In the genomic region with DNA sequence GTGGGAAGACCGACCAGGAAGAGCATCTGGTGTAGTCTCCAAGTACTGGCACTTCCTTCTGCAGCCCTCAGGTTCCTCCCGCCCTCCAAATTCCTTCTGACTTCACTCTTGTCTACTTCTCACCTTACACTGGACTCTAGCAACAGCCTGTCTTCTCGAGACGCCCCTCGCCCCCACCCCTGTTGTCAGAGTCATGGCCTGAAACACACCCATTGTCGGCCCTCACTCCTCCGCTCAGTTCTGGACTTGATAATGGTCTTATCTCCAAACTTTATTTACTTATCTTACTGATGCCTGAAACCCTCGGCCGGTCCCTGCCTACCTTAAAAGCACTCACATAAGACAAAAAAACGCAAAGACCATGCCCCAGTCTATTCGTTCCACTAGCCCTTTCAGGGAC, we compare ENCODE assay signal across 8 mouse cellular contexts. TPM values are rescaled to one million over a fixed set of nuclear protein-coding genes. Genes with fewer than 3 reads are reported as not detected.
DNase-seq lines count a peak whose midpoint lies in the region; ATAC-seq and TF ChIP-seq lines count a peak whose summit lies in the region.

No protein-coding gene starts in this region.

- peak; percentile 16 for DNase-seq in cerebellum, adult 11 months
- no peak for DNase-seq in cerebellum, postnatal 4 days (ENCODE audit: low spot score in 2 of 2)
- peak; percentile 41 for DNase-seq in 416B (ENCODE audit: low read depth)
- DNase-seq in liver, embryonic 14.5 days (ENCODE audit: low read depth in 3 of 3, low spot score in 3 of 3) = no peak
- DNase-seq in testis, postnatal 14 days (ENCODE audit: low spot score) = no peak
- DNase-seq in retina, embryonic 14.5 days (ENCODE audit: low spot score) = no peak
- DNase-seq in right cerebral cortex, postnatal 4 days = no peak

- peak overlapping the region; percentile 86 for H3K4me2 ChIP-seq in forebrain, embryonic 13.5 days
- H3K4me2 ChIP-seq in liver, embryonic 14.5 days (ENCODE audit: low read depth) = peak overlapping the region; percentile 62

- no peaks in the 10 kb centered on the region for H3K27me3 ChIP-seq in forebrain, embryonic 13.5 days
- H3K27me3 ChIP-seq in liver, embryonic 14.5 days (ENCODE audit: control insufficient read depth, insufficient read depth, low read length) = peaks cover 41% of the 10 kb centered on the region

- no peak for TF ChIP-seq EP300 in liver, embryonic 14.5 days (IDR thresholded peaks at IDR 0.05; ENCODE audit: low read depth)

- H3K9ac ChIP-seq in forebrain, embryonic 13.5 days = peak overlapping the region; percentile 98
- no peak overlapping the region for H3K9ac ChIP-seq in liver, embryonic 14.5 days (replicated peaks)

- no peak for ATAC-seq in forebrain, embryonic 13.5 days
- ATAC-seq in liver, embryonic 14.5 days (ENCODE audit: insufficient read depth) = no peak

- peaks cover 50% of the 10 kb centered on the region for H3K4me1 ChIP-seq in forebrain, embryonic 13.5 days
- 0 out of 4 replicates have a peak, but pooled peaks cover 0 to 4% of the 10 kb centered on the region in 2 experiments for H3K4me1 ChIP-seq in liver, embryonic 14.5 days (replicated peaks; ENCODE audit: control insufficient read depth in 2 of 2, insufficient read depth in 2 of 2, low read length in 1 of 2)

- H3K27ac ChIP-seq in forebrain, embryonic 13.5 days = 0 out of 2 replicates have a peak overlapping the region, but pooled peaks have one; percentile 95
- no peak overlapping the region for H3K27ac ChIP-seq in liver, embryonic 14.5 days

- H3K36me3 ChIP-seq in forebrain, embryonic 13.5 days (ENCODE audit: poor library complexity, severe bottlenecking) = no peaks in the 10 kb centered on the region
- no peaks in the 10 kb centered on the region for H3K36me3 ChIP-seq in liver, embryonic 14.5 days (replicated peaks; ENCODE audit: control insufficient read depth, insufficient read depth, low read depth)

- no peak for TF ChIP-seq CTCF in liver, embryonic 14.5 days (IDR thresholded peaks at IDR 0.05; ENCODE audit: low read depth)

- 14% methylated on average over 11 of the region's 11 CpGs for WGBS in forebrain, embryonic 13.5 days
- 27% methylated on average over 11 of the region's 11 CpGs for WGBS in liver, embryonic 14.5 days (ENCODE audit: insufficient replicate concordance)

- H3K9me3 ChIP-seq in forebrain, embryonic 13.5 days (replicated peaks) = no peaks in the 10 kb centered on the region
- no peaks in the 10 kb centered on the region for H3K9me3 ChIP-seq in liver, embryonic 14.5 days (ENCODE audit: control insufficient read depth, low read length)

- H3K4me3 ChIP-seq in forebrain, embryonic 13.5 days = peak overlapping the region; percentile 80
- 0 out of 4 replicates have a peak overlapping the region, but pooled peaks of 1 of the 2 experiments have one; percentile 53 for H3K4me3 ChIP-seq in liver, embryonic 14.5 days (ENCODE audit: insufficient read depth in 1 of 2, low read depth in 2 of 2, low read length in 2 of 2)

RNA-seq across cellular contexts. Expression of gene Nuak1, which starts 1.4 kb away (rescaled TPM):
- 5.3 and 7.4 TPM in 2 replicates for polyA plus RNA-seq in forebrain, embryonic 13.5 days (2015; fragmentation: Nextera tagmentation; extraction: Ambion mirVana)
- polyA plus RNA-seq in liver, embryonic 14.5 days (2012; rRNA removed) = 0.34 and 0.42 TPM in 2 replicates
- polyA plus RNA-seq in liver, embryonic 14.5 days (2014; fragmentation: Nextera tagmentation; extraction: Ambion mirVana) = 0.03 and 0.13 TPM in 2 replicates

Comparison
In these comparisons a context has a peak if more than half of its experiments do, and no peak if none do; other contexts are left out.
1. DNase-seq: peak in cerebellum, adult 11 months (single experiment) and 416B (single experiment); none in cerebellum, postnatal 4 days (0 of 2), liver, embryonic 14.5 days (0 of 3), testis, postnatal 14 days (single experiment), retina, embryonic 14.5 days (single experiment) and right cerebral cortex, postnatal 4 days (single experiment).